Mouse (Mus musculus) heart, postnatal 0 days (tissue): ENCODE data around the gene Olfr251.

Experiments
- CTCF ChIP-seq: IDR thresholded peaks from 2 replicates; pipeline ENCODE4 v1.5.1; 2016; ENCODE audit warnings: antibody characterized with exemption, control low read depth, low read depth
- EP300 ChIP-seq: IDR thresholded peaks from 2 replicates; pipeline ENCODE4 v1.6.1; 2016; ENCODE audit warnings: antibody characterized with exemption, low read depth

DNA sequence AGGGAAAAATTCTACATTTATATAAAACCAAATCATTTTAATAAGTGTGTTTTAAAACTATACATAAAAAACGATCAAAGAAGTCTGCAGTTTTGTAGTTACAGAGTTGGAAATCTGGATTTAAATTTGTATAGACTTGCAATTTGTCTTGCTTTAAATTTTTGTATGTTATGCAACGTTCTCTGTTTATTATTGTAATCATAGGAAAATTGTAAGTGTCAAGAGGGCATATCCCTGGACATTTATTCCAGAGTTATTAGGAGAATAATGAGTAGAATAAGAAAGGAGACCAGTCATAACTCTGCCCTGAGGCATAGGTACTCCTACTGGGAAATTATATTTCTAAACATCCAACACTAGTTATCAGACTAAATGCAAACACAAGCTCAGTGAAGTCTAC, at the start of gene Olfr251:
- TF ChIP-seq CTCF (no peak), EP300 (no peak)
